Mouse (Mus musculus) layer of hippocampus, adult 11-12 months (tissue): ENCODE measurements around the gene Gm4907.
"Not testable (repeated sequence)": the region's sequence is repeated elsewhere in the genome, so short reads cannot be mapped to it uniquely, and the experiment has no call there.

Experiments
- DNase-seq: peaks from one replicate; pipeline ENCODE4 v3.0.0; 2022; ENCODE audit warnings: low spot score

Gene Gm4907

GRCm38 (mm10) chrX:23882253-23882652, at the start of gene Gm4907:
Gm4907 (plus strand) TSS chrX:23882553.
- not testable (repeated sequence) for DNase-seq

- not testable (repeated sequence) for DNase-seq
Measured at GRCm38 (mm10) chrX:23833784-23834183, 48.6 kb upstream of the Gm4907 start.

- DNase-seq, result no peak
Measured at GRCm38 (mm10) chrX:23840921-23841320, 41.4 kb upstream of the Gm4907 start.

- no peak for DNase-seq
Measured at GRCm38 (mm10) chrX:23954161-23954560, 71.8 kb downstream of the Gm4907 start.
